In genomic region chr4:135051466-135051865, GRCm38 (mm10) we compare ENCODE assay signal across 19 mouse cellular contexts.
DNase-seq lines count a peak whose midpoint lies in the region; ATAC-seq and TF ChIP-seq lines count a peak whose summit lies in the region.
"Had no signal": no experiment of that assay in that cellular context is flagged by ENCODE, and none has a peak within 500 bp of the region (broad histone marks: within the 10 kb centered on the region; RNA-seq: fewer than 3 reads in every experiment).

No protein-coding gene starts in this region.

- no peak overlapping the region for H3K4me2 ChIP-seq in kidney, embryonic 16.5 days (replicated peaks; ENCODE audit: low read depth, low read length)
- H3K4me2 ChIP-seq: embryonic facial prominence, embryonic 12.5 days; forebrain, embryonic 15.5 days; hindbrain, embryonic 13.5 days had no signal

- H3K9me3 ChIP-seq in kidney, embryonic 16.5 days (ENCODE audit: low read length), result peaks cover 4% of the 10 kb centered on the region; the same call in 1 of the 2 replicates
- 0 out of 2 replicates have a peak, but pooled peaks cover 4% of the 10 kb centered on the region for H3K9me3 ChIP-seq in ES-Bruce4 (replicated peaks; ENCODE audit: control insufficient read depth, insufficient read depth, low read length, poor library complexity, severe bottlenecking)
- H3K9me3 ChIP-seq: embryonic facial prominence, embryonic 12.5 days; forebrain, embryonic 15.5 days; heart, embryonic 10.5 days had no signal

- peaks cover 4% of the 10 kb centered on the region for H3K4me1 ChIP-seq in kidney, embryonic 16.5 days (ENCODE audit: insufficient read depth, low read length)
- peaks cover 2% of the 10 kb centered on the region for H3K4me1 ChIP-seq in ES-Bruce4 (ENCODE audit: control insufficient read depth, insufficient read depth, low read length)
- H3K4me1 ChIP-seq: embryonic facial prominence, embryonic 12.5 days; forebrain, embryonic 15.5 days had no signal

- H3K27ac ChIP-seq in kidney, embryonic 16.5 days (ENCODE audit: low read length), result peak overlapping the region; percentile 13; the same call in 1 of the 2 replicates
- no peak overlapping the region for H3K27ac ChIP-seq in ES-Bruce4 (ENCODE audit: insufficient read depth, low read length)
- H3K27ac ChIP-seq: embryonic facial prominence, embryonic 12.5 days; forebrain, embryonic 15.5 days; heart, embryonic 10.5 days; hindbrain, embryonic 13.5 days; hindbrain, postnatal 0 days had no signal

- H3K9ac ChIP-seq in kidney, embryonic 16.5 days (replicated peaks; ENCODE audit: low read length), result no peak overlapping the region
- peak overlapping the region; percentile 18; the same call in 1 of the 2 replicates for H3K9ac ChIP-seq in ES-Bruce4 (ENCODE audit: low read depth, poor library complexity, severe bottlenecking)
- H3K9ac ChIP-seq: embryonic facial prominence, embryonic 12.5 days; forebrain, embryonic 15.5 days; hindbrain, embryonic 13.5 days had no signal

- H3K4me3 ChIP-seq in kidney, embryonic 16.5 days (ENCODE audit: low read length), result no peak overlapping the region
- H3K4me3 ChIP-seq in ES-Bruce4 (ENCODE audit: low read depth, low read length), result peak overlapping the region; percentile 49
- H3K4me3 ChIP-seq: embryonic facial prominence, embryonic 12.5 days; forebrain, embryonic 15.5 days; heart, embryonic 10.5 days; hindbrain, embryonic 13.5 days had no signal

- no peak for TF ChIP-seq EP300 in ES-Bruce4 (IDR thresholded peaks at IDR 0.05; ENCODE audit: insufficient read depth, low read depth, low read length)

- H3K36me3 ChIP-seq in kidney, embryonic 16.5 days (ENCODE audit: insufficient read depth, low read length), result no peaks in the 10 kb centered on the region
- H3K36me3 ChIP-seq in ES-Bruce4 (ENCODE audit: control insufficient read depth, insufficient read depth, low read length, poor library complexity, severe bottlenecking), result no peaks in the 10 kb centered on the region
- H3K36me3 ChIP-seq: embryonic facial prominence, embryonic 12.5 days; forebrain, embryonic 15.5 days; heart, embryonic 10.5 days; hindbrain, embryonic 13.5 days had no signal

- no peak for TF ChIP-seq CTCF in ES-Bruce4 (IDR thresholded peaks at IDR 0.05; ENCODE audit: low read depth, low read length)

- no peaks in the 10 kb centered on the region for H3K27me3 ChIP-seq in kidney, embryonic 16.5 days (ENCODE audit: insufficient read depth, low read length)
- H3K27me3 ChIP-seq in ES-Bruce4 (ENCODE audit: control insufficient read depth, insufficient read depth, low read length, poor library complexity, severe bottlenecking), result no peaks in the 10 kb centered on the region
- H3K27me3 ChIP-seq: embryonic facial prominence, embryonic 12.5 days; forebrain, embryonic 15.5 days; hindbrain, embryonic 13.5 days; Patski had no signal

- DNase-seq in kidney, postnatal 10 days, result no peak
- peak; percentile 77 for DNase-seq in R1 (ENCODE audit: low read depth, low spot score)
- no peak for DNase-seq in cerebellum, adult 18-20 months
- no peak for DNase-seq in cerebellum, postnatal 4 days (ENCODE audit: low spot score in 2 of 2)
- DNase-seq: adrenal gland, adult 8-10 months; adrenal gland, postnatal 36 days; cerebellum, adult 8-10 months; cerebellum, postnatal 14 days; gastrocnemius, postnatal 36 days; heart, adult 18-20 months; heart, postnatal 10 days had no signal

- no peak for ATAC-seq in kidney, embryonic 16.5 days (ENCODE audit: low FRiP score, low TSS enrichment)
- ATAC-seq: forebrain, embryonic 15.5 days; hindbrain, postnatal 0 days; Patski had no signal

- TF ChIP-seq POLR2A in ES-Bruce4 (IDR thresholded peaks at IDR 0.05; ENCODE audit: insufficient read depth, low read length), result peak; percentile 33

- WGBS in kidney, embryonic 16.5 days, result 52% methylated on average over 11 of the region's 11 CpGs
